Mouse (Mus musculus): ENCODE results near the gene Map3k7.
"Not testable (repeated sequence)": the region's sequence is repeated elsewhere in the genome, so short reads cannot be mapped to it uniquely, and the experiment has no call there.

The Map3k7 gene

DNA sequence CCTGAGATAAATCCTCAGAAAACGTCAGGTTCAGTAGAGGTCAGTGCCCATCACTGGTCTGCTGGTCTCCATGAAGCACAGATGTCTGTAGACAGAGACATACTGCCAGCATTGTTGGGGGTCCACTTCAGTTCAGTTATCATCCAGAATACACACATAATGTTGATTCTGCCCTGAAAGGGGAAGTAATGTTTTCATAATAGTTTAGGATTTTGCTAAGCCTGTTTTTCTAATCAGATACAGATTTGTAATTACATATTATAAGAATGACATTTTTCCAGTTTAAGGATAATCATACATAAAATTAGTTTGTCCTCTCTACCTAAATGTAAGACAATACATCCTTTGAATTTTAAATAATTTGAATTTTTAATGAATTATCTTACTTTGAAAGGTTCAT lies 30.0 kb downstream of the Map3k7 start:
- DNase-seq, result no peak

DNA sequence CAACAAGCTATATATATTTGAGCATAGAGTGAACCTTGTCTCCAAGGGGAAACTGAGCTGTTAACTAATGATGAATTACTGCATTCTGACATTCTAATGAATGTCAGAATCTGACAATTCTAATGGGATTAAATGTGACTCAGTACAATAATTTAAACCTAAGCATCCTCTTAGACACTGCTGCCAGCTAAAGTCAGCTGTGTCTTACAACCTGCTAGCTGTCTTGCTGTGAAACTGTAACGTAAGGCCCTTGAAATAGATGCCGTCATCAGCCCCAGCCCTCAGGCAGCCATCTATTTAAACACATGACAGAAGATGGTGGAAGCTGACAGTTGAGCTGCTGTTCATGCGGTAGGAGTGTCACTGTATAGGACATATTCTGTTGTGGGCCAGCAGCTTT lies 37.6 kb downstream of the Map3k7 start:
- DNase-seq, result no peak

DNA sequence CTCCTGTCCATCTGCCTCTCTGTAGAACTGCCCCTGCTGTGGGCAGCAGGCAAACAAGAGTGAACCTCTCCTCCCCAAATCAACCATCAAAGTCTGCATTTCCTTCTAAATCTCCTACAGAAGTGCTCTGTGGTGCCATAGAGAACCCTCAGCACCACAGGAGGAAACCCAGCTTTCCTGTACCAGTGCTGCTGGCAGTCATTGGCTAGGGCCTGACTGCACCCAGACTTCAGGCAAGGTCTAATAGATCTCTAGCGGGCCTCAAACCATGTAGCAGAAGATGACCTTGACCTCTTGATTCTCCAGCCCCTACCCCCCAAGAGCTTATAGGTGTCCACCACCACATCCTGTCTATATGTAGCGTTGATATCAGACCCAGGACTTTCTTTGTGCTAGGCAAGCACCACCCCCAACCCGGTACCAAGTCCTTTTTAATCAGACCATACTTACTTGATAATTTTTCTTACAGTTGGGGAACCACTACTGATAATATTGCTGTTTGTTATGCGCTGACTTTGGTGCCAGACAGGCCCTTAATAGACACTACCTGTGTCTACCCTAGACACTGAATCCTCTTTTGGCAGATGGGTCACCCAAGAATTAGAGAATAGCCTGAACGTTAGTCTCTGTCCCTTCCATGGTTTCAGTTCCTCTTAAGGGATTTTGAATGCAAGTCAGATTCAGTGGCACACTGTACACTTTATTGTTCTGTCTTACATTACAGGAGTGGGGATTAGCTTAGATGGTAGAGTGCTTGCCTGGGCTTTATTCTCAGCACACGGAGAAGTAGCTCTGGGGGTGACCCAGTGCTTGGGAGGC lies 41.1 kb downstream of the Map3k7 start:
- DNase-seq, result no peak

DNA sequence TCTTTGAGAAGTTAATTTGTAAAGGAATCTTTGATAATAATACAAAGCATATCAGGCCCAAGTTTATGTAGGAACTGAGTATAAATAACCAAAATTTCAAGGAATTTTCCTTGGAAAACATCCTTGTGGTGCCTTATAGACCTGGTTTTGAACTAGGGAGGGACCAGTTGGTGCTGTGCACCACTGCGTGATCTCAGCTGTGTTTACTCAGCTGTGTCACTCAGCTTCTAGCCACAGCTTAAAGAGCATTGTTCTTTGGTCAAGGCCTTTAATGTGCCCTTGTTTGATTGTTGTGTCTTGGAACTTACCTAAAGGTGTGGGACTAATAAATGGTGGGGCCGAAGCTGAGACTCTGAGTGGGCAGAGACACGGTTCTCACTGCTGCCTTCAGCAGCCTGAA lies 43.3 kb downstream of the Map3k7 start:
- DNase-seq, result no peak

DNA sequence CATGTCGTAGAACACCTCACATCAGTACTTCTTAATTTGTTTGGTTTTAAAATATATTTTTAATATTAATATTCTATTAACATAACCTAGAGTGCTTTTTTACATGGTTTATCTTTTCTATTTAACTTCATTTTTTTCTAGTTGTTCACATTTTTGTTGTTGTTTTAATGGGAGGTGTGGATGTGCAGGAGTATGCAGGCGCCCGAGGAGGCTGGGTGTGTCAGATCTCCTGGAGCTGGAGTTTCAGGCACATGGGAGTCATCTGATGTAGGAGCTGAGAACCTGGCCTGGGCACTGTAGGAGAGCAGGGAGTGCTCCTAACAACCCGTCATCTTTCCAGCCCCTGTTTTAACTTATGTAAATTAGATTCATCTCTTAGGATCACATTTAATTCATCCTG lies 44.2 kb downstream of the Map3k7 start:
- DNase-seq, result no peak

DNA sequence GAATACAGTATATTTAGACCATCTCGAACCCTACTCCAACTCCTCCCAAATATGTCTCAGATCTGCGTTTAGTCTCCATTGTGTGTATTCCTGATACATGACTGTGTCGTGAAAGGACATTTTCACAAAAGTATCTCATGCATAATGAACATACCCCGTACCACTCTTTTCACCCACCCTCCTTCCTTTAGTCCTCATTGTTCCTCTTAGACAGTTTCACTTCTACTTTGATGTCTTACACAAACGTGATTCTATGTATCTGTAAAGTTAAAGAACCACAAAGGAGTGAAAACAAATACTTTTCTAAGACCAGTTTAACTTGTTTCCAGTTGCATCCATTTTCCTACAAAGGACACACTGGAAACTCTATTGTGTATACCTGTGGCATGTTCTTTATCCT lies 46.9 kb downstream of the Map3k7 start:
- no peak for DNase-seq

DNA sequence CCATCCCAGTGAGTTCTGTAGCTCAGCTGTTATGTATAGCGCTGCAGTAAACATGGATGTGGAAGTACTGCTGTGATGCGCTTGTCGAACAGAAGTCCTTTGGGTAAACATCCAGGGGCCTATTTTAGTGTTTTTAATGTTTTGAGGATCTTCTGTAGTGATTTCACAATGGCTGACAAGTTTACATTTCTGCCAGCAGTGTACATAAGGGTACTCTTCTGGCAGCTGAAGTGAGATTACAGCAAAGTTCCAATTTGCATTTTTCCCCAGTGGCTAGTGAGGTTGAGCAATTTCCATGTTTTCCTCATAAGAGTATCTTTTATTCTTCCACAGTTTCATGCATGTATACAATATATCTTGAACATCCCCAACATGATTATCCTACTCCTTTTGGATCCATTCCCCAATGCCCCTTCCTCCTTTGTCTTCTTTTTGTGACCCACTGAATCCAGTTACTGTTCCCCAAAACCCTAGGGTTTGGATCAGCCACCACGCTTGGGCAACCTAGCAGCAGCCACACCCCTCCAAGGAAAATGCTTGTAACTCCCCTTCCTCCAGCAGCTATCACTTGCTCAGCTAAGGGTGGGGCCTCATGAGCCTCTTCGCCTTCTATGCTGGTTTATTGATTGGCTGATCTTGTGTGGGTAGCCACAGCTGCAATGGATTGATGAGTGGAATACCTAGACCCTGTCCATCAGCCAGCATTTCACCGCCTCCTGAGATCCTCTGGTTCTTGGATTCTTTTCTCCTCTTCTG lies 47.5 kb downstream of the Map3k7 start:
- no peak for DNase-seq

DNA sequence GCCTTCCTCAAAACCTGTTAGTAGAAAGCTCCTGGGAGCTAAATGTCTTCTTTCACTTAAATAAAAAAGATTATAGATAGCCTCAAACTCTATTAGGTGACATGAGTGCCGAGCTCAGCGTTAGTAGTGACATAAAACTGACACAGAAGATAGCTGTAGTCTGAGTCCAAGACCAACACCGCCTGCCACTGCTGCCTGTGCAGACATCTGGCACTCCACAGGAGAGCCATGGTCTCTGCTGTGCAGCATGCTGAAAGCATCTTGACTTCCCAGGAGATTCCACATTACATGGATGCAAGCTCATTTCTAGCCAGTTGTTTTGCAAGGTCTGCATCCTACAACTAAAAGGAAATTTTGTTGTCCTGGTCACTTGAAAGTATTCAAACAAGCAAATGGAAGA lies 57.2 kb downstream of the Map3k7 start:
- no peak for DNase-seq

DNA sequence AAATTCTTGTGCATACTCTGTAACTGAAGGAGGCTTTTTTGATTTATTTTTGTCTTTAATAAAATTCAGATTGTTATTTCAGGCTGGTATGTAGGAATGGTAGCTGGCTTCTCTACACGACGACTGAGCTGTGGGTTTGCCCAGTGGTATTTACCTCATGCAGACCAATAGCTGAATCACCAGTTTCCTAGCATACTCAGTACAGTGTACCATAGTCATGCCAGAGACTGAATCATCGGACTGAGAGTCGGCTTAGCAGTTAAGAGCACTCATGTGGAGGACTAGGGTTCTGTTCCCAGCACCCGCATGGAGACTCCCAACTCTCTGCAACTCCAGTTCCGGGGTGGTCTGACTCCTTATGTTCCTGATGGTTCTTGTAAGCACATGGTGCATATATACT lies 58.4 kb downstream of the Map3k7 start:
- DNase-seq, result no peak

DNA sequence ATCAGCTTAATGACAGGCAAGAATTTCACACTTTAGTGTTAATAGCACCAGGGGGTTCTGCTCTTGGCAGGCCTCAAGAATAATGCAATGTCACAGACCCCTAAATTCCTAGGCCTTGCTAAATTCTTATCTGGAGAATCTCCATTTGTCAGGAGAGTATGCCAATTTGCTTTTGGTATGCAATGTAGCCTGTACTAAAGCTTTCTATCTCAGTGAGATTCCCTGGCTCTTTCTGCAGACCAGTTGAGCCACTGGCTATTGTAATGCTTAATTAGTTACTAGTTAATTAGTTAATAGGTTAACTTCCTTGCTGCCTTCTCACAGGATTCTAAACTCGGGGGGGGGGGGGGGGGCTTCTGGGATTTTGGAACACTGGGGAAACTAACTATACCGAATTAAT lies 60.3 kb downstream of the Map3k7 start:
- not testable (repeated sequence) for DNase-seq

DNA sequence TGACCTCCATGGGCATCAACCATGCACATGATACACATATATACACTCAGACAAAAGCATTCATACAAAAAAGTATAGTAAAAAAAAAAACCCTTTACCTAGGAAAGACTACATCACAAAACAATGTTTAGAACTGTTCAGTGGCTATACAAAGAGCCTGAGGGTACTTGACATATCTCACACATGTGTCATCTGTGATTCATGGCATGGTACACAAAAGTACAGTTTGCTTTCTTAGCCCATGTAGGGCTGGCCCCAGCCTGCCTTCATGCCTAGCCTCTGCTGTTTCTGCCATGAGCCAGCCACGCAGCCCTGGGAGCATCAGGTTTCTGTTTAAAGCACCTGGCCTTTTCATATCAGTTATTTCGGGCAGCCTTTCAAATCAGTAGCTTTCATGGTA lies 61.2 kb downstream of the Map3k7 start:
- no peak for DNase-seq

DNA sequence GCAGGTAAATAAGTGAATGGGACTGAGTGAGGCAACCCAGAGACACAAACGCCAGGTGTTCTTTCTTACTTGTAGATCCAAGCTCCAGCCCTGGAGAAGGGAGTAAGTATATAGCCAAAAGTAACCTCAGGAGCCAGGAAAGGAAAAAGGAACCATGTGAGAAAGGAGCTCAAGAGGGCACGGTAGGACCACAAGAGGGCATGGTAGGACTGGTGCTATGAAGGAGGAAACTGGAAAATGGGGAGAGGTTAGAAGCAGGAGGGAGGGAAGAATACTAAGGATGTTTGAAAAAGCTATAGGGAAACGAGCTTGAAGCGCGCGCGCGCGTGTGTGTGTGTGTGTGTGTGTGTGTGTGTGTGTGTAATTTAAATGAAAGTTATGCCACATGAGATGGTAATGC lies 63.2 kb downstream of the Map3k7 start:
- DNase-seq, result no peak

DNA sequence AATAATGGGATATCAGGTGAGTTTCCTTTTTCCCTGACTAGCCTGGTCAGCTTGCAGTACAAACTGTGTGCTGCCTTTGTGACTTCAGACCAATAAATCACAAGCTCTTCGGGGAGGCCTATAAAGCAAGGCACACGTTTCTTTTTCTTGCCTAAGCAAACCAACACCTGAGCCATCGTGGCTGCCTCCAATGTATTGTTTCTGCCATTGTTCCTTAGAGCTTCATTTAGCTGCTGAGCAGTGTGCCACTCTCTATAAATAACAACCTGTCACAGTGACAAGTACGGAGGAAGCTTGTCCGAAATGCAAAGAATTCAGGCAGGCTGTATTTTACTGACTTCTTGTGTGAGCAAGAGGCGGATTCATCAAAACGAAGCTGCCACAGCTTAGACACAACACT lies 73.4 kb downstream of the Map3k7 start:
- no peak for DNase-seq

DNA sequence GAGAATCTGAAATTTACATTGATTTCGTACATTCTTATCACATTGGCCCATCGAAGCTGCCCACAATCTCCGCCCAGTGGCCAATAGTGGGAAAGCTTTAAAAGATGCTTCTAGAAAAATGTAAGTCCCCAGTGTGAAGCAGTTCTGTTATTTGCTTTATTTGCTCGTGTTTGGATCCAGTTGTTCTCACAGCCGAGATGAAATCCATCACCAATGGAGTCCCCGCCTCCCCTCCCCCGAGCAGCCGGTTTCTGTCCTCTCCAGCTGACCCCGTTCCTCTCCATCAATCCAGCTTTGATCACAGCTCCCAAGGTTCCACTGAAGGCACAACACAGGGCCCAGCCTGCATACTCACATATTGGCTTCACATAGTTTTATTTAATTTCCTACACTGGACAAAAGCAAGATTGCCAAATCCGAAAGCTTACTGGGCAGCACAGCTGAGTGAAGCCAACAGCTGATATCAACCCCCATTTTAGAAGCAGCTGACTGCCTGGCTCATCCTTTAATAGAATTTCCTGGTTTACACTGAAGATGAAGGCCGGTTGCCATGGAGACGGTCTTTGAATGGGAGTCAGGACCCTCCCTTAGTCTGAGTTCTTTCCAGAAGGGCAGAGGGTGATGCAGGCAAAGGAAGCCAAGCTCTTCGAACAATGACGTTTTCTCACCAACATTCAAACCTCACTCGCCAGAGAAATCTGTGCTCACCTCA lies 78.0 kb downstream of the Map3k7 start:
- peak; percentile 74 for DNase-seq

DNA sequence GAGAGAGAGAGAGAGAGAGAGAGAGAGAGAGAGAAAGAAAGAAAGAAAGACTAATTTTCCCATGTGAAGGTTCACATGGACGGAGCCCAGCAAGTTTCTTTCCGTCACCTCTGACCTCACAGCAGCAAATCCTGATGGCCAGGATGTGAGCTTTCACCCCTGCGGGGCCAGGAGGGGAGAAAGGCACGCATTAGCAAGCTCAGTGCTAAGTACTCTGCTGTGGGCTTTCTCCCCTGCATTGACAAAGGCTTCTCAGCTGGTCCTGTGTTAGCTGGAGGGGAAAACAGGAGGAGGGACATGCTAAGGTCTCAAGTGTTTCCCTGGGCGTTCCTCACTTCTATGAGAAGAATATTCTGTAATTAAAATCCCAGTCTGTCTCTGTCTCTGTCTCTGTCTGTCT lies 81.3 kb downstream of the Map3k7 start:
- DNase-seq, result peak; percentile 49

DNA sequence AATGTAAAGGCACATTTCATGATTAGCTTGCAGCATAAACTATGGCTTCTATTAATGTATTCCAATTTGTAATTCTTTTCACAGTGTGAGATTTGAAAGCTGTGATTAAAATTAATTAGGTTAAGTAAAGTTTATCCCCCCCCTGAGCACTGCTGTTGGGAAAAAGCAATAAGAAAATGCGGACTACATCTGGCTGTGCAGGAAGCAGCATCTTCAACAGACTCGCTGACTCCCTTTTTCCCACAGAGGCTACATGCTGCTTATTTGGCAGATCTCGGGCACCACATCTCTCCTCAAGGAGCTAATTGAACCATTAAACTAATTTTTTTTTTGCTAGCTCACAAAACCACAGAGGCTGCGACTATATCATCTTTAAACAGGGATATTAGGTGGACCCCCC lies 85.9 kb downstream of the Map3k7 start:
- DNase-seq, result no peak

DNA sequence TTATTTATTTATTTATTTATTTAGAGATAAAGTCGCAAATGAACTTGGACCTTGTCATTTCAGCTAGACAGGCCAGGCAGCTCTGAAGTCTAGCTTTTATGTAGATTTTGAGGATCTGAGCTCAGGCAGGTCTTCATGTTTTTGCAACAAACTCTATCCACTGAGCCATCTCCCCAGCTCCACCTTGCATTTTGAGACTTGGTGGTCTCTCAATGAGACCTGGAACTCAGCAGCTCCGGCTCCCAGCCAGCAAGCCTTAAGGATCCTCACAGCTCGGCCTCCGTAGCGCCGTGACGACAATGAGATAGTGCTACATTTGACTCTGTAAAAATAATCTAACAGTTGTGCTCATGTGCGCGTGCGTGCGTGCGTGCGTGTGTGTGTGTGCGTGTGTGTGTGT lies 89.3 kb downstream of the Map3k7 start:
- DNase-seq, result no peak

DNA sequence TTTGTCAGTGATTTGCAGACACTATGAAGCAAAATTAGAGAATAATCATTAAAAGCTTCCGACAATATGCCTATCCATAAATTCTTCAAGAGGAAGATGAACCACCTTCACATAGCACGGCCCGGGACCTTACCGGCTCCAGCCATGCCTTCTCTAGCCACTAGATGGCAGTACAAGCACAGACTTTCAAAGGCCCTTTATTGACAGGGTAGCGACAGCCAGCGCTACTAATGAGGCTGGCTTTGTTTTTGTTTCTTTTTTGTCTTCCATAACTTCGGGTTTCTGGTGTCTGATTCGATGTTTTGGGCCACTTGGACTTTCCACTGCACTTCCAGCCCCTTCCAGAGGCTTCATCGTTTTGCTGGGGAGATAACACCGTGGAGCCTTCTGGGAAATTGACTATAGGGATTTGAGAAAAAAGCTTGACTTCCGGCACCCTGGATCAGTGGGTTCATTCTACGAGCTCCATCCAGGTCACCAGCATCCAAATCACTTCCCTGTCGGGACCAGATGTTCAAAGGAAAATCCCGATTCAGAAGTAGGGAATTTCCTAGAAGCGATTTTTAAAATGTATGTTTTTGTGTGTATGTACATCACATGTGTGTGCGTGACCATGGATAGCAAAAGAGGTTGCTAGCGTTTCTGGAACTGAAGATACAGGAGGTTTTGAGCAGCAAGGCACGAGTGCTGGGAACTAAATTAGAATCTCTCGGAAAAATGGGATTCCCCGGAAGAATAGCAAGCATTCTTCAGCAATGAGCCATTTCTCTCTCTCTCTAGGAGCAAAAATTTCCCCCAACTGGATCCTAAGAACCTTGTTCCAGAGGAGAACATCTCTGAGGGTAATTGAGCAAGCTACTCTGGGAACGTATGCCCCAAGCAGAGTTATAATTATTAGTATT lies 91.5 kb downstream of the Map3k7 start:
- DNase-seq, result peak; percentile 90

DNA sequence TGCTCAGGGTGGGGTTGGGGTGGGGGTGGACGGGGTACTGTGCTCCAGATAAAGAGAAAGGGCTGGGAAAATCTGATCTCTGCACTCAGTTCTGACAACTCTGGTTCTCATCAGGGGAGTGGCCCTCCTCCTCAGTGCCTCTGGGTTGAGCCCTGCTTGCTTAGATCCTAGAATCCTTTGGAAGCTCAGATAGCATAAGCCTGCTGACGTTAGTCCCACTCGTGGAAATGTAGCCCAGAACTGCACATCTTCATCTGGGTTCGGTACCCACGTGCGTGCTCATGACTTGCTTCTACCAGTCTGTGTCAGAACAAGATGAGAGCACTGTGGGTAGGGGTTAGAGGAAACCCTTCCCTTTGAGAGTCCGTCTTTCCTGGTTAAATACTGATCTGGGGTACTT lies 92.5 kb downstream of the Map3k7 start:
- DNase-seq, result no peak

DNA sequence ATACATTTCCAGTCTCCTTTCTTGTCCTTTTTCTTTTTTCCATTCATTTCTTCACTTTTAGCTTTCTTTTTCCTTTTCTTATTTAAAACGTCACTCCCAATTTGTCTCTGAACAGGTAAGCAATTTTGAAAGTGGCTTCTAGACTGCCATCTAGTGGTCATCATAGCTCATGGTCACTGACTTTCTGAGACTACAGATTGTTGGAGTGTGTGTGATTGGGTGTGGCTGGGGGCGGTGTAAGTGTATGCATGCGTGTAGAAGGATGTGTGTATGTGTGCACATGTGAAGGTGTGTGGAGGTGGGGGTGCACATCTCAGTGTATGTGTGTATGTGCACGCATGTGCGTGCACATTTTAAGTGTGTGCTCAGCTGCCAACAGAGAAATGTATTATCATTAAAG lies 93.2 kb downstream of the Map3k7 start:
- no peak for DNase-seq

DNA sequence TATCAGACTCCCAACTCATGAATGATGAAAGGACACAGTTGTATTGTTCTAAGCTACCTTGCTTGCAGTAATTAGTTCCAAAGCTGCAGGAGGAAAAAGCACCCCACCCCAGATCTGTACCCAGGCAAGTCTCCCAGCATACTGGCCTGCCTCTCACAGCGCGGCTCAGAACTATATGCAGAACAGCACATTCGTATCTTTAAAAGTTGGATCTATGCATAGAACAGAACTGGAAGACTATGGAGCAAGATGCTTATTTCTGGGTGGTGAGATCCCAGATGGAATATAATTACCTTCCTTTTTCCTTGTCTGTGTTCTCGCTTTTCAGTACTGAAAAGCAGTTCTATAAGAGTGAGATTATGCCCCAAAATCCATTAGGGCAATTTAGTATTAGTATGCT lies 96.8 kb downstream of the Map3k7 start:
- DNase-seq, result no peak

DNA sequence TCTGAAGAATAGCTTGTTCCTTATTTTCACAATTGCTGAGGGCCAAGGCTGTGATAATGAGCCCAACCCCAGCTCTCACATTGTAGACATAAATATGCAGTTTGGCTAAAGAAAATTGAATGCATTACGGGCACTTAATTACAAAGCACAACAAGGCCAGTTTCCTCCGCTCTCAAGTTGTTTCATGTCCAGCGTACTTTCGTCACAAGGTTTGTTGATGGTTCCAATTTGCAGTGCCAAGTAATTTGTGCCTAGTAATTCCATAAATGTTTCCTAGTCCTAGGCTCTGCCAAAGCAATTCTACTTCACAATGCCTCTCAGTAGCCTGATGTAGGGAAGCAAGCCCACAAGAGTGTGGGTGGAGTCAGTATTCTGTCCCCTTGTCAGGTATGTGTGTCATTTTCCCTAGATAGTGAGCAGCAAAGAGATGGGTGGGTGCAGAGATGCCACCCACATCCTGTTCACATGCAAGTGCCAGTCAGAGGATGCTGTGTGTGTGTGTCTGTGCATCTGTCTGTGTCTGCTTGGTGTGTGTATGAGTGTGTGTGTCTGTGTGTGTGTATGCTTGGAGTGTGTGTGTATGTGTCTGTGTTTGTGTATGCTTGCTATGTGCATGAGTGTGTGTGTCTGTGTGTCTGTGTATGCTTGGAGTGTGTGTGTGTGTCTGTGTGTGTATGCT lies 98.6 kb downstream of the Map3k7 start:
- DNase-seq, result no peak

All from kidney, postnatal 10 days (tissue).